Mouse (Mus musculus): ENCODE data around the gene Trappc6a. TPM values are rescaled to one million over a fixed set of nuclear protein-coding genes. Genes with fewer than 3 reads are reported as not detected.

Trappc6a gene
- polyA plus RNA-seq, 1 experiment from 2014 or later = 45.7 TPM

GRCm38 (mm10) chr7:19477084-19477483 lies 31.1 kb upstream of the Trappc6a start:
- Histone ChIP-seq H3K27me3 (ENCODE audit: control insufficient read depth, insufficient read depth, low read length) (peaks cover 30% of the 10 kb centered on the region), H3K4me1 (replicated peaks; ENCODE audit: control insufficient read depth, insufficient read depth, low read length) (no peaks in the 10 kb centered on the region), H3K36me3 (ENCODE audit: control insufficient read depth, insufficient read depth, low read length) (no peaks in the 10 kb centered on the region), H3K9me3 (ENCODE audit: control insufficient read depth, low read length) (no peaks in the 10 kb centered on the region), H3K27ac (ENCODE audit: low read depth, low read length) (no peak overlapping the region), H3K9ac (ENCODE audit: low read depth, low read length) (no peak overlapping the region), H3K4me2 (replicated peaks; ENCODE audit: low read depth, low read length) (no peak overlapping the region), H3K4me3 (ENCODE audit: low read depth, low read length) (no peak overlapping the region)
- DNase-seq (ENCODE audit: low spot score) (no peak), ATAC-seq (ENCODE audit: low FRiP score) (no peak)
- WGBS = 63% methylated on average over 2 of the region's 2 CpGs

- Histone ChIP-seq H3K4me1 (replicated peaks; ENCODE audit: control insufficient read depth, insufficient read depth, low read length) (no peaks in the 10 kb centered on the region), H3K36me3 (ENCODE audit: control insufficient read depth, insufficient read depth, low read length) (no peaks in the 10 kb centered on the region), H3K4me3 (ENCODE audit: low read depth, low read length) (no peak overlapping the region), H3K27ac (ENCODE audit: low read depth, low read length) (no peak overlapping the region), H3K9me3 (ENCODE audit: control insufficient read depth, low read length) (no peaks in the 10 kb centered on the region), H3K4me2 (replicated peaks; ENCODE audit: low read depth, low read length) (no peak overlapping the region), H3K27me3 (ENCODE audit: control insufficient read depth, insufficient read depth, low read length) (peaks cover 23% of the 10 kb centered on the region), H3K9ac (ENCODE audit: low read depth, low read length) (no peak overlapping the region)
- no peak for ATAC-seq (ENCODE audit: low FRiP score)
- no peak for DNase-seq (ENCODE audit: low spot score)
- WGBS = 30% methylated on average over 14 of the region's 14 CpGs
These were observed 30.4 kb upstream of the Trappc6a start for GRCm38 (mm10) chr7:19477624-19478384.

- no peaks in the 10 kb centered on the region for H3K9me3 ChIP-seq (ENCODE audit: control insufficient read depth, low read length)
- DNase-seq (ENCODE audit: low spot score) (no peak), ATAC-seq (ENCODE audit: low FRiP score) (no peak)
- H3K27ac ChIP-seq (ENCODE audit: low read depth, low read length) = no peak overlapping the region
- no peaks in the 10 kb centered on the region for H3K36me3 ChIP-seq (ENCODE audit: control insufficient read depth, insufficient read depth, low read length)
- no peak overlapping the region for H3K9ac ChIP-seq (ENCODE audit: low read depth, low read length)
- no peaks in the 10 kb centered on the region for H3K4me1 ChIP-seq (replicated peaks; ENCODE audit: control insufficient read depth, insufficient read depth, low read length)
- H3K27me3 ChIP-seq (ENCODE audit: control insufficient read depth, insufficient read depth, low read length) = peaks cover 10% of the 10 kb centered on the region
- H3K4me2 ChIP-seq (replicated peaks; ENCODE audit: low read depth, low read length) = no peak overlapping the region
- H3K4me3 ChIP-seq (ENCODE audit: low read depth, low read length) = no peak overlapping the region
- 83% methylated on average over 8 of the region's 8 CpGs for WGBS
These were observed 24.9 kb upstream of the Trappc6a start for GRCm38 (mm10) chr7:19483281-19483680.

- H3K4me2 ChIP-seq (replicated peaks; ENCODE audit: low read depth, low read length) = no peak overlapping the region
- no peaks in the 10 kb centered on the region for H3K9me3 ChIP-seq (ENCODE audit: control insufficient read depth, low read length)
- no peak for ATAC-seq (ENCODE audit: low FRiP score)
- H3K4me1 ChIP-seq (replicated peaks; ENCODE audit: control insufficient read depth, insufficient read depth, low read length) = peaks cover 3% of the 10 kb centered on the region; the same call in 1 of the 2 replicates
- H3K36me3 ChIP-seq (ENCODE audit: control insufficient read depth, insufficient read depth, low read length) = no peaks in the 10 kb centered on the region
- peaks cover 29% of the 10 kb centered on the region for H3K27me3 ChIP-seq (ENCODE audit: control insufficient read depth, insufficient read depth, low read length)
- DNase-seq (ENCODE audit: low spot score) = no peak
- no peak overlapping the region for H3K9ac ChIP-seq (ENCODE audit: low read depth, low read length)
- no peak overlapping the region for H3K4me3 ChIP-seq (ENCODE audit: low read depth, low read length)
- 100% methylated on average over 1 of the region's 1 CpGs for WGBS
- no peak overlapping the region for H3K27ac ChIP-seq (ENCODE audit: low read depth, low read length)
These were observed 22.7 kb upstream of the Trappc6a start for GRCm38 (mm10) chr7:19485488-19485887.

GRCm38 (mm10) chr7:19486549-19486948 lies 21.6 kb upstream of the Trappc6a start:
- WGBS = 92% methylated on average over 7 of the region's 7 CpGs
- no peak for ATAC-seq (ENCODE audit: low FRiP score)
- H3K27me3 ChIP-seq (ENCODE audit: control insufficient read depth, insufficient read depth, low read length) = peaks cover 39% of the 10 kb centered on the region

GRCm38 (mm10) chr7:19489525-19489924 lies 18.7 kb upstream of the Trappc6a start:
- ATAC-seq (ENCODE audit: low FRiP score) (peak; percentile 51; the same call in 1 of the 2 replicates), DNase-seq (ENCODE audit: low spot score) (peak; percentile 48)
- Histone ChIP-seq H3K27ac (ENCODE audit: low read depth, low read length) (no peak overlapping the region), H3K9me3 (ENCODE audit: control insufficient read depth, low read length) (no peaks in the 10 kb centered on the region), H3K27me3 (ENCODE audit: control insufficient read depth, insufficient read depth, low read length) (peaks cover 49% of the 10 kb centered on the region), H3K9ac (ENCODE audit: low read depth, low read length) (no peak overlapping the region), H3K4me1 (replicated peaks; ENCODE audit: control insufficient read depth, insufficient read depth, low read length) (peaks cover 6% of the 10 kb centered on the region; the same call in 1 of the 2 replicates), H3K4me3 (ENCODE audit: low read depth, low read length) (peak overlapping the region; percentile 18), H3K36me3 (ENCODE audit: control insufficient read depth, insufficient read depth, low read length) (no peaks in the 10 kb centered on the region), H3K4me2 (replicated peaks; ENCODE audit: low read depth, low read length) (peak overlapping the region; percentile 25)
- 2% methylated on average over 30 of the region's 31 CpGs for WGBS

More at GRCm38 (mm10) chr7:19486549-19486948, 21.6 kb upstream of the Trappc6a start:
- peaks cover 3% of the 10 kb centered on the region; the same call in 1 of the 2 replicates for H3K4me1 ChIP-seq (replicated peaks; ENCODE audit: control insufficient read depth, insufficient read depth, low read length)
- no peak overlapping the region for H3K27ac ChIP-seq (ENCODE audit: low read depth, low read length)
- H3K9me3 ChIP-seq (ENCODE audit: control insufficient read depth, low read length) = no peaks in the 10 kb centered on the region
- H3K36me3 ChIP-seq (ENCODE audit: control insufficient read depth, insufficient read depth, low read length) = no peaks in the 10 kb centered on the region
- no peak overlapping the region for H3K4me2 ChIP-seq (replicated peaks; ENCODE audit: low read depth, low read length)
- no peak for DNase-seq (ENCODE audit: low spot score)
- no peak overlapping the region for H3K9ac ChIP-seq (ENCODE audit: low read depth, low read length)
- no peak overlapping the region for H3K4me3 ChIP-seq (ENCODE audit: low read depth, low read length)

- peak overlapping the region; percentile 15; the same call in 1 of the 2 replicates for H3K9ac ChIP-seq (ENCODE audit: low read depth, low read length)
- peaks cover 6% of the 10 kb centered on the region; the same call in 1 of the 2 replicates for H3K4me1 ChIP-seq (replicated peaks; ENCODE audit: control insufficient read depth, insufficient read depth, low read length)
- no peak overlapping the region for H3K27ac ChIP-seq (ENCODE audit: low read depth, low read length)
- H3K27me3 ChIP-seq (ENCODE audit: control insufficient read depth, insufficient read depth, low read length) = peaks cover 49% of the 10 kb centered on the region
- no peaks in the 10 kb centered on the region for H3K36me3 ChIP-seq (ENCODE audit: control insufficient read depth, insufficient read depth, low read length)
- H3K4me2 ChIP-seq (replicated peaks; ENCODE audit: low read depth, low read length) = peak overlapping the region; percentile 37
- DNase-seq (ENCODE audit: low spot score) = peak; percentile 42
- H3K4me3 ChIP-seq (ENCODE audit: low read depth, low read length) = 0 out of 2 replicates have a peak overlapping the region, but pooled peaks have one; percentile 13
- no peak for ATAC-seq (ENCODE audit: low FRiP score)
- H3K9me3 ChIP-seq (ENCODE audit: control insufficient read depth, low read length) = no peaks in the 10 kb centered on the region
- WGBS = 3% methylated on average over 26 of the region's 26 CpGs
These were observed 16.5 kb upstream of the Trappc6a start for GRCm38 (mm10) chr7:19491731-19492130.

GRCm38 (mm10) chr7:19494751-19495474 lies 13.3 kb upstream of the Trappc6a start:
- H3K27me3 ChIP-seq (ENCODE audit: control insufficient read depth, insufficient read depth, low read length) = peaks cover 25% of the 10 kb centered on the region

More at GRCm38 (mm10) chr7:19494751-19495474, 13.3 kb upstream of the Trappc6a start:
- H3K9me3 ChIP-seq (ENCODE audit: control insufficient read depth, low read length) = no peaks in the 10 kb centered on the region
- DNase-seq (ENCODE audit: low spot score) = no peak
- H3K4me1 ChIP-seq (replicated peaks; ENCODE audit: control insufficient read depth, insufficient read depth, low read length) = 0 out of 2 replicates have a peak, but pooled peaks cover 3% of the 10 kb centered on the region
- no peak overlapping the region for H3K4me2 ChIP-seq (replicated peaks; ENCODE audit: low read depth, low read length)
- ATAC-seq (ENCODE audit: low FRiP score) = no peak
- H3K4me3 ChIP-seq (ENCODE audit: low read depth, low read length) = no peak overlapping the region
- no peaks in the 10 kb centered on the region for H3K36me3 ChIP-seq (ENCODE audit: control insufficient read depth, insufficient read depth, low read length)
- H3K27ac ChIP-seq (ENCODE audit: low read depth, low read length) = no peak overlapping the region
- no peak overlapping the region for H3K9ac ChIP-seq (ENCODE audit: low read depth, low read length)
- 83% methylated on average over 25 of the region's 25 CpGs for WGBS

Data from hindbrain, embryonic 11.5 days (tissue).